Mouse (Mus musculus): ENCODE measurements around the gene Olfr1294.

The Olfr1294 gene

GRCm38 (mm10) chr2:111540191-111540590 is at the start of gene Olfr1294:
Gene Olfr1294, minus strand, starts transcription at chr2:111540291.
- no peak for DNase-seq

- DNase-seq, result no peak
These were observed 29.5 kb upstream of the Olfr1294 start, which contains the start of gene Olfr1295 for GRCm38 (mm10) chr2:111569581-111569980. Gene Olfr1295, minus strand, starts transcription at chr2:111569681.

- DNase-seq, result no peak
These were observed 15.2 kb downstream of the Olfr1294 start, which contains the start of gene Olfr1293-ps for GRCm38 (mm10) chr2:111524903-111525302. Gene Olfr1293-ps, plus strand, starts transcription at chr2:111525203.

- no peak for DNase-seq
These were observed 22.6 kb downstream of the Olfr1294 start for GRCm38 (mm10) chr2:111517451-111517850.

- no peak for DNase-seq
These were observed 43.2 kb downstream of the Olfr1294 start, which contains the start of gene Olfr1291-ps1 for GRCm38 (mm10) chr2:111496880-111497279. Gene Olfr1291-ps1, plus strand, starts transcription at chr2:111497180.

GRCm38 (mm10) chr2:111493729-111494128 is 46.4 kb downstream of the Olfr1294 start, which contains the start of gene Olfr1290:
Gene Olfr1290, minus strand, starts transcription at chr2:111493829.
- DNase-seq, result no peak
